Mouse (Mus musculus) stomach, postnatal 0 days (tissue): ENCODE measurements around the gene Tesk2.

Experiments
- CTCF ChIP-seq: IDR thresholded peaks from 2 replicates; pipeline ENCODE4 v1.5.1; 2016; ENCODE audit warnings: antibody characterized with exemption, low read depth, mild to moderate bottlenecking, moderate library complexity
- EP300 ChIP-seq: optimal IDR thresholded peaks from 2 replicates; pipeline ENCODE3; 2016; ENCODE audit warnings: antibody characterized with exemption

DNA sequence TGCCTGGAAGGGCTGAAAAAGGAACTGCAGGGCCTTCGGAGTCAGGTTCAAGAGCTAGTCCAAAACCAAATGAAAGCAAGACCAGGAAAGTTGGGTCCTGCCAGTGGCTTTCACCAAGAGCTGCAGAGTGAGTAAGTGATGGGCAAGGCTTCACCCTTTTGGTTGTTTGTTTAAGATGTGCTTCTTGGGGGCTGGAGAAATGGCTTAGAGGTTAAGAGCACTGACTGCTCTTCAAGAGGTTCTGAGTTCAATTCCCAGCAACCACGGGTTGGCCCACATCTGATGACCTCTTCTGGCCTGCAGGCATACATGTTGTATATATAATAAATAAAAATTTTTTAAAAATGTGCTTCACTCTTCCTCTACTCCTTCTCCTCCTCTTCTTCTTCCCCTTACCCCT is 10.6 kb upstream of the Tesk2 start:
- TF ChIP-seq CTCF (no peak), EP300 (no peak)
